Mouse (Mus musculus) cerebellum, adult 9-10 months (tissue): Measurements from ENCODE around the gene Rpl3.

ENCODE experiments used
- DNase-seq: peaks from one replicate; pipeline ENCODE4 v3.0.0; 2022

The Rpl3 gene

DNA sequence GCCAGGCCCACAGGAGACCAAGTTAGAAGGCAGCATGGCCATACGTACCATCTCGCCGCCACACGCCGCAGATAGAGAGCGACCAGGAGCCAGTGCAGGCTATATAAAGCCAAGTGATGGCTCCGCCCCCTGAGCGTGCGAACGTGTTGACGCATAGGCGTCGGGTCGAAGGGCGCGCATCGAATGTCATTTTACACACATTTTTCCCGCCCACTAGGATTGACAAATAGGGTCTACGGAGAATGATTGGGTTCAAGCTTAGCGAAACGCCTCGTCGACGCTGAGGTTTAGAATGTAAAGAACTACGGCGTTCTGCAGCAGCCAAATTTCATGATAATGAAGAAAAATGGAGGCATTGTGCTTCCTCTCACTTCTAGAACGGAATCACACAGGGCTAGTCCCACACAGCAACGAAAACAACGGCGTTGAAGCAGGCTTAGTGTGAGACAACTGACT is 8.4 kb downstream of the Rpl3 start:
- peak; percentile 99 for DNase-seq

DNA sequence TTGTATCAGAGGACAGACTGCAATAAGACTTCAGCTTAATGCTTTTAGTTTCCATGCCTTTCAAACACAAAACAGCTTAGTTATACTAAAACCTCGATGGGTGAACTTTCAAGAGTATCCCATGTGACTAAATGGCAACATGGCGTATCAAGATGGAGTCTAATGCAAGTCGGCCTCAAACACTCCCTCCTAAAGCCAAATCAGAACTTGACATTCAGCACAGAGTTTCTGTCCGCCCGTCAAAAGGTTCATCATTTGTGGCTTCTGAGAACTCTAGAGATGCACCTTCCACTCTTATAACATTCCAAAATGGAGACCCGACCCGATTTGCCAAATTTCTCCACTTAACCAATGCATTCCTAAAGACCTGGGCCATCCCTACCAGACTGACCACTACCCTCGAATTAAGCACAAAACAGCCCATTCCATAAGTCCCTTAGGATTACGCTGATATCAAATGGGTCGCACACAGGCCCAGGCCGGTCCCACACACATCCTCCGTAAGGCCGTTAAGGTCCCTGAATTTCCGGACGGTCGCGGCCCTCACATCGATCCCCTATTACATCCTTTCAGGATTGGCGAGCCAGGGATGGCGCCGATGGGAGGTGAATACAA is 8.9 kb downstream of the Rpl3 start:
- DNase-seq: no peak

DNA sequence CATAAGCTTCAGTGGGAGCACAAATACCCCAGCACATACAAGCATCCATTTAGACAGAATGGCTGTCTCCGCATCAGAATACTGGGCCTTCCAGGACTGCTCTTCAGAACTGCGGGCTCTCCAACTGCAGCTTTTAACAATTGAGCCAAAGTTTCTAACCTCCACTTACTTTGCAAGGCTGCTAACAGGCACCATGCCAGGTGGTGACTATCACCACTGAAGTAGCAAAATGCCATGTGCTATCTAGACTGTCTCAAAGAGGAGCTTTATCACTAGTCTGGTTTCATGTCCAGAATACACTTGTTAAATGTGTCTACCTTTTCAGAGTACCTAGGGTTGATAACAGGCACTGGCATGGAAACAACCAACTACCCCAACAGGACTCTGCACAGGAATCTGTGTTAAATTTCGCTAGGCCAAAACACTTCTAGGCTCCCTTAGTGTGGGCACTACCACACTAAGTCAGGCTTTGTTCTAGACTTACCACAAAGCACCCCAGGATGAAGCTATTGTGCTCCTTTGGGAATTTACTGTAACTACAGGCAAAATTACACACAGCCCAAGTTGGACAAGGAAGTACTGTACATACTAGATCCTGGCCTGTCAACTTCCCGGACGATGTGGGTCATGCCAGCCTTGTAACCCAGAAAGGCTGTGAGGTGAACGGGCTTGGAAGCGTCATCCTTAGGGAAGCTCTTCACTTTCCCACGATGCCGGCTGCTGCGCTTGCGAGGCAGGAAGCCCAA is 9.7 kb downstream of the Rpl3 start:
- peak; percentile 67 for DNase-seq

GRCm38 (mm10) chr15:80080711-80081615 is 10.7 kb downstream of the Rpl3 start:
- peak; percentile 72 for DNase-seq

- no peak for DNase-seq
Measured at GRCm38 (mm10) chr15:80079954-80080353, 11.7 kb downstream of the Rpl3 start.

DNA sequence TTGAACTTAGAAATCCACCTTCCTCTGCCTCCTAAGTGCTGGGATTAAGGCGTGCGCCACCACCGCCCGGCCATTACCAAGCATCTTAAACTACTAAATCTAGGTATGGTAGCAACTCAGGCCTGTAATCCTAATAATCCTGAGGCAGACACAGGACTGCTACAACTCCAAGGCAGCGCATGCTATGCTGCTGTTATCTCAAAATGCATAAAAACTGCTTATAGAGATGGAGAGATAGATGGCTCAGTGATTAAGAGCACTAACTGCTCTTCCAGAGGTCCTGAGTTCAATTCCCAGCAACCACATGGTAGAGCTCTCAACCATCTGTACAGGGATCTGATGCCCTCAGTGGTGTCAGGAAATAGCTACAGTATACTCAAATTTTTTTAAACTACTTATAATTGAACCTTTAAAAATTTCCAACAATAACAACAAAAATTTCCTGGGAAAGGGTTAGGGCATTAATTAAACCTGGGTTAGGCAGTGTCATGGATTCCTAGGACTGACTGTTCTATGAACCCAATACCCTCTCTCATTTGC is 12.5 kb downstream of the Rpl3 start:
- DNase-seq: no peak

DNA sequence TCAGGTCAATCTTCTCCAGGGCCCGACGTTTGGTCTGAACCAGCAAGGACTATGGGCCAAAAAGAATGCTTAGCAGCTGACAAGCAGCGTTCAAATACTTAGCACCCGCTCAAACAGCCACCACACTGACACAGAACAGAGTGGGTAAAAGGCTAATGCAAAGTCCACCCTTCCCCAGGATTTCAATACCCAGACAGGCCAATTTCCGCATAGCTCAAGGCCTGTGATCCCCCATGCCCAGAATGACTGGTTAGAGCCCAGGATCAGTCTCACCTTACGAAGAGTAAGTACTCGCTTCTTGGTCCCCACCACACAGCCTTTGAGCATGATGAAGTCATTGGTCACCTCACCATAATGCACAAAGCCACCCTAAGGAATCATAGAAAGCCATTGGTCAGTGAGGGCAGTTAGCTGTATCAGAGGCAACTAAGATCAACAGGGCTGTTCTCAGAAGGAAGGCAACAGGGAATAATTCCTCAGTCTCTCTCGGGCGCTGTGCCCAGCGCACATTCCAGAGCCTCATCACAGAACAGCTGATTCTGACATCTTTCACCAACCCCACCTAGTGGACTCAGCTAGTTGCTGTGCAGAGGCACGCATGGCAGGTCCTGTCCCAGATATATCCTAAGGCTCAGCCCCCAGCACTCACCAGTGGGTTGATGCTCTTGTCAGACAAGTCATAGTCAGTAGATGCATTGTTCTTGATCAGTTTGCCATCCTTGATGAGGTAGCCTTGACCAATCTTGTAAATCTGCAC is 13.4 kb downstream of the Rpl3 start:
- DNase-seq: no peak

DNA sequence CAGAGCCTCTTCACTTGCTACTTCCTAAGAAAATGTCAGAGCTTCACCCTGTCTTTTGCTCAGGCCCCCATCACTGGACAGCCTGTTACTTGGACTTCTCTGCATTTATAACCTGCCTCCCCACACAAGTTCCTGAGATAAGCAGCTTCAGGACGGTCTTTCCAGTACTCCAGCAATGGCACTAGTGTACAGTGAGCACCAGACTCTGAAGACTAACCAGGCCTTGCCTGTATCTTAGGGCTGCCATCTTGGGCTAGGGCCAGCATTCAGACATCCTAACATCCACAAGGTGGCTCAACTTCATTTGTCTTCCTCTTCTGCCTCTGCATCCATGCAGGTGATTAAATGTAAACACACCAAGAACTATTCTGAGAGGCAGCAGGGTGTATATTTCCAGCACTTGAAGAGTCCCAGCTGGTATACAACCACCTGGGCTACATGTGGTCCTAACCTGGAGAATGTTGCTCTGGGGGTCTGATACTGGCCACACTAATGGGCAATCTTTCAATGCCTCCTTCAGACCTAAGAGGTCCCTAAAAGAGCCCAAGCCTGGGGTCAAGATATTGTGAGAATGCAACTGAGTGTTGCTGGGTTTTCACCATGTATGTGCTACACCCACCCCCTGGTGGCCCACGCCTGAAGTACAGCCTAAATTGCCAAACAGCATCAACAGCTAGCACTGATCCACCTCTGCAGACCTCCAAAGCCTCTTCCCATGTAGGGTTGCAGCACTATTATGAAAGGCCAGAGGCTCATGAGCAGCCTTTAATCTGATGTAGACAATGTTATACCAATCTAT is 15.1 kb downstream of the Rpl3 start:
- DNase-seq: peak; percentile 63

DNA sequence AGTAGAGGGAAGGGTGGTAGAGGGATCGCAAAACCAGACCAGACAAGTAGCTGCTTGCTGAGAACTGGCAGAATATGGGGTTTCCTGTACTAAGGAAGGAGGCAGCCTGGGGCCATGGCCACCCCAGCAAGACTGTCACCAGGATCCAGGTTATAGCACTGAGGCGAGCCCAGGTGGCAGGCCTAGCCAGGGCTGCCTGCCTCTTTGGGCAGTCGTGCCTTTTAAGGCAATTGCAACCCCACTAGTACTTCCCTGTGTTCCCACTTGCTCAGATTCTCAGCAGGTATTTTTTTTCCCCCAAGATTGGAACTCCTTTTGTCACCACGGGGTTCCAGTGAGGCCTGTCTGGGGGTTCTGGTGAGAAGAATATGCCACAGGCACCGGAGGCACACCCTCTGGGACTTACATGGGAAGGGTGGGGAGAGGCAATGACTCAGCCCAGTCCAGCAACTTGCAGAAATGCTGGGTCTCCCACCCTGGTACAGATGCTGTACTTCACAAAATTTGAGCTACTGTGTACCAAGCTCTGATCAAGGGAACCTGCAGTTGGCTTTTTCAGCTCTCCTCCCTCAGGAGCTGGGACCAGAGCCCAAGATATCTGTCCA is 15.8 kb downstream of the Rpl3 start:
- DNase-seq: no peak

DNA sequence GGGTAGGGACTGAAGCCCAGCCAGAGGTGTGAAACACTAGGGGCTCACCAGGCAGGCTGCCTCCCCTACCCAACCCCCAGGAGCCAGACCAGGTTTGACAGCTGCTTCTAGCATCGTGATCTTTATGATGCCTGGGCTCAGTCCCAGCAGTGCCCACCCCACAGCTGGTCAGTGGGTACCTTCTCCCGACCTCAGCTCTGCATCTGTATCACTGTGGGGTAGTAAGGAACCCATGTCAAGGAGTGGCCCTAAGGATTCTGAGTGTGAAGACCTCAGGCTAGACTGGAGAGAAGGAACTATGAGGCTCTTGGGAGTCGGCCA is 16.3 kb downstream of the Rpl3 start:
- peak; percentile 23 for DNase-seq

GRCm38 (mm10) chr15:80074663-80075373 is 16.9 kb downstream of the Rpl3 start:
- no peak for DNase-seq

- no peak for DNase-seq
Measured at GRCm38 (mm10) chr15:80073256-80073621, 18.4 kb downstream of the Rpl3 start.

DNA sequence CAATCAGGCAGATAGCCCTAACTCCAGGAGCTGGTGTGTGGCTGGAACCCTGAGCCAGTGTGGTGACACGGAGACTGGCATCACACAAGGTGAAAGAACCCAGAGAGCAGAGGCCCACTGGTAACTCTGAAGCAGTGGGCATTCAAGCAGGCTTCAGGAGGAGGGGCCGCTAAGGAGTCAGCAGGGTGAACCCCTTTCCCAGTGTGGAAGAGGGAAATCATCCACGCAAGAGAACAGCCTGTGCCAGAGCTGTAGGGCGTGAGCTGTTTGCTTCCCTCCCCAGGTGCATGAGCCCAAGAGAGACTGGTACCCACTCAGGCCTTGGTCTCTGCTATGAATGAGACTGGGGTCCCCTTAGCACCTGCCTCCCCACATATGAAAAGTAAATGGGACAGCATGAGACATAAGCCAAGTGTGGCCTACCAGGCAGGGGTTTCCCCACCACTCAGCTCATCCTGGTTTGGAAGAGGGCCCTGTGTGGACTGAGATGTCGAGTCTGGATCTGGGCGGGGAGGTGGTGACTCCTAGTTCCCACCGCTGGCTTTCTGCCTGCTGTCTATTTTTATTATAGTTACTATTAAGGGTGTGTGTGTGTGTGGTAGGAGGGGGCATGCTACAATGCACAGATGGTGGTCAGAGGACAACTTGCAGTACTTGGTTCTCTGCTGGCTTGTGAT is 19.0 kb downstream of the Rpl3 start:
- no peak for DNase-seq

- DNase-seq: no peak
Measured at GRCm38 (mm10) chr15:80071951-80072437, 19.7 kb downstream of the Rpl3 start.

- DNase-seq: no peak
Measured at GRCm38 (mm10) chr15:80070095-80070644, 21.5 kb downstream of the Rpl3 start.

DNA sequence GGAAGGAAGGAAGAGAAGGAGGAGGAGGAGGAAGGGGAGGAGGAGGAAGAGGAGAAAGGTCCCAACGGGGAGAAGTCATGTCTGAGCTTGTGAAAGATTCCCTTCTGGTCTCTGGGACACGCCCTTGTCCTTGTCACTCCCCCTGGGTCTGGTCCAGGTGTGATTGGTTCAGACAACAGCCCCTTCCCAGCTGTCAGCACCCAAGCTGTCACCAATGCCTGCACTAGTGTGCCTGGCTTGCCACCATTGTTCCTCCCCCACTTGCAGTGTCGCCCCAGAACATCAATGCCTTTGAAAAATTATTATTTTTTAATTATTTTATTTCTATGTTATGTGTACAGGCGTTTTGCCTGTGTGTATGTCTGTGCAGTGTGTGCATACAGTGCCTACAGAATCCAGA is 22.5 kb downstream of the Rpl3 start:
- DNase-seq: no peak

DNA sequence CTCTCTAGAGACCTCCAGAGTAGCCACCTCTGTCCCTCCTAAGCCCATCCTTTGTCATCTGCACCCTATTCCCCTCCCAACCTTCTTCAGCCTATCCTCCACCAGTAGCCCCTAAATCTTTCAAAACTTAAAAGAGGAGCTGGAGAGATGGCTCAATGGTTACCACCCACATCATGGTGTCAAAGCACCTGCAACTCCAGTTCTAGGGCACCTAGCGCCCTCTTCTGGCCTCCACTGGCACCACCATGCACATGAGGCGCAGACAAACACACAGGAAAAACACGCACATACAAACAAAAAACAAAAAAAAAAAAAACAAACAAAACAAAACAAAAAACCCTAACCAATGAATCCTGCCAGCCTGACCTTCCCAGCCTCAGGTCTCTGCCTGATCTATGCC is 25.1 kb downstream of the Rpl3 start:
- DNase-seq: no peak

DNA sequence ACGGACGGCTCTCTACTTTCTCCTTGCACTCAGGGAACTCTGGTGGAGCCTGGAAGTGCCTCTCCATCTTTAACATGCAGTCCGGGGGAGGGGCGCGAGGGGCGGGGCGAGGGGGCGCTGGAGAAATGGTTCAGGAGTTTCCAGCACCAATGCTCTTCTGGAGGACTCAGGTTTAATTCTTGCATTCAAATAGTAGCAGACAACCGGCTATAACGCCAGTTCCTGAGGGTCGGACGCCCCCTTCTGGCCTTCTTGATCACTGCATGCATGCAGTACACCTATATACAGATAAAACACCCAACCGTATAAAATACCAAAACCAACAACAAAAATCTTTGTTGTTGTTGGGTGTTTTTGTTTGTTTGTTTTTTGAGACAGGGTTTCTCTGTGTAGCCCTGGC is 26.3 kb downstream of the Rpl3 start:
- DNase-seq: no peak

DNA sequence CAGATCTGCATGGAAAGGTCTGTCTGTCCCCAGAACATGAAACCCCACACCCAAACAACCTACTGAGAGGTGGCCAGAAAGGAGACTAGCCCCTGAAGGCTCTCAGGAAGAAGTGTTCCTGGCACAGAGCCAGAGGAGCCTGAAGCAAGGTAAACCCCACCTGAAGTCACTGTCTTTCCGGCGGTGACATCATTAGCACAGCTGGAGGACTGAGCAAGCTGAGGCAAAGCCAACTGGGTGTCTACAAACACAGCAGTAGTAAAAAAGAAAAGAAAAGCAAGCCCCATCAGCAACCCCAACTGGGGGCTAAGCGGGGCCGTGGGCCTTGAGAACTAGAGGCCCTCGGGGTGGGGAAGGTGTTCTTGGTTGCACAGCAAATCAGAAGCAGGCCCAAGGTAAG is 26.7 kb downstream of the Rpl3 start:
- DNase-seq: no peak

DNA sequence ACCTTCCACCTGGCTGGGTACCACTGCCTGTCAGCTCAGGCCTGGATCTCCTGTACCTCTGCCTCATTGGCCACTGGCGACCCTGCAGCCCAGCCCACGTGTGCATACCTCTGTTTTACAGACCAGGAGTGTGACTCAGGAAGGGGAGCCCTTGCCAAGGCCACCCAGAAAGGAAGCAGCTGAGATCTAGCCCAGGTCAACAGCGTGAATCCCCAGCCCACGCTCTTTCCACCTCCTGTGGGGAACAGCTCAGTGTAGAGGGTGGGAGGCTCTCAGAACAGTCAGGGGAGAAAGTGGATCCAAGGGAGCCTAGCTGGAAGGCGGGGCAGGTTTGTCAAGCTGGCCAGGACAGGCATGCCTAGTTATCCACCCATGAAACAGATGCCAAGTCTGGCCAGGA is 28.8 kb downstream of the Rpl3 start:
- no peak for DNase-seq
